Mouse (Mus musculus) forebrain, embryonic 11.5 days (tissue): ENCODE data around the gene Acp4. TPM values are rescaled to one million over a fixed set of nuclear protein-coding genes. Genes with fewer than 3 reads are reported as not detected.
"Not testable (repeated sequence)": the region's sequence is repeated elsewhere in the genome, so short reads cannot be mapped to it uniquely, and the experiment has no call there.

Source experiments
- ATAC-seq: fragments of 200-750 bp; cut with Nextera tagmentation; replicated peaks from 2 replicates; pipeline ENCODE4 v1.8.0; 2017; ENCODE audit warnings: moderate TSS enrichment; ENCODE audit not compliant: low FRiP score
- DNase-seq: peaks from one replicate; pipeline ENCODE4 v3.0.0-alpha.2; 2017; ENCODE audit warnings: low spot score
- H3K27ac ChIP-seq: fragments of 300-500 bp; sonication (generic); 2 replicates; pipeline ENCODE4 v1.5.1; 2014; ENCODE audit warnings: low read depth, low read length
- H3K27me3 ChIP-seq: fragments of 300-500 bp; sonication (generic); 2 replicates; pipeline ENCODE4 v1.6.1; 2014; ENCODE audit warnings: mild to moderate bottlenecking, low read length, mixed read lengths; ENCODE audit not compliant: control insufficient read depth, insufficient read depth
- H3K36me3 ChIP-seq: fragments of 300-500 bp; sonication (generic); 2 replicates; pipeline ENCODE4 v1.6.1; 2014; ENCODE audit warnings: mild to moderate bottlenecking, low read length, moderate library complexity, mixed read lengths; ENCODE audit not compliant: control insufficient read depth, insufficient read depth
- H3K4me1 ChIP-seq: fragments of 300-500 bp; sonication (generic); replicated peaks from 2 replicates; pipeline ENCODE4 v1.6.1; 2014; ENCODE audit warnings: low read length, mixed read lengths; ENCODE audit not compliant: control insufficient read depth, insufficient read depth
- H3K4me2 ChIP-seq: fragments of 300-500 bp; sonication (generic); 2 replicates; pipeline ENCODE4 v1.6.1; 2014; ENCODE audit warnings: low read depth, mild to moderate bottlenecking, low read length, moderate library complexity, mixed read lengths; ENCODE audit not compliant: severe bottlenecking
- H3K4me3 ChIP-seq: fragments of 300-500 bp; sonication (generic); 2 replicates; pipeline ENCODE4 v1.5.1; 2014; ENCODE audit warnings: low read depth, low read length
- H3K9ac ChIP-seq: fragments of 300-500 bp; sonication (generic); 2 replicates; pipeline ENCODE4 v1.6.1; 2014; ENCODE audit warnings: low read length
- H3K9me3 ChIP-seq: fragments of 300-500 bp; sonication (generic); 2 replicates; pipeline ENCODE4 v1.6.1; 2016; ENCODE audit warnings: low read length, mixed read lengths; ENCODE audit not compliant: control insufficient read depth
- WGBS: fragments of 180-500 bp; shearing (Covaris S2); extraction: QIAGEN DNeasy Blood & Tissue Kit; methylation state at CpG from one replicate; pipeline ENCODE4 v1.1.7; 2014; 5-methylcytosine and 5-hydroxymethylcytosine counted together
- polyA plus RNA-seq: library from polyadenylated mRNA; unstranded; fragments of >200 nt; fragmentation: Nextera tagmentation; extraction: Ambion mirVana; gene quantifications from 2 replicates; pipeline ENCODE4 v1.2.1, GENCODE M21; 2014

Gene Acp4
- polyA plus RNA-seq, 1 experiment from 2014 or later: not detected

- Histone ChIP-seq H3K27me3 (no peaks in the 10 kb centered on the region), H3K4me1 (no peaks in the 10 kb centered on the region; the same call in 1 of the 2 replicates), H3K36me3 (peaks cover 10% of the 10 kb centered on the region; the same call in 1 of the 2 replicates), H3K4me3 (no peak overlapping the region), H3K9ac (no peak overlapping the region), H3K9me3 (no peaks in the 10 kb centered on the region), H3K27ac (no peak overlapping the region), H3K4me2 (no peak overlapping the region)
- no peak for ATAC-seq
- WGBS: 64% methylated on average over 15 of the region's 15 CpGs
- no peak for DNase-seq
These were observed 4.1 kb downstream of the Acp4 start for GRCm38 (mm10) chr7:44253023-44253616.

DNA sequence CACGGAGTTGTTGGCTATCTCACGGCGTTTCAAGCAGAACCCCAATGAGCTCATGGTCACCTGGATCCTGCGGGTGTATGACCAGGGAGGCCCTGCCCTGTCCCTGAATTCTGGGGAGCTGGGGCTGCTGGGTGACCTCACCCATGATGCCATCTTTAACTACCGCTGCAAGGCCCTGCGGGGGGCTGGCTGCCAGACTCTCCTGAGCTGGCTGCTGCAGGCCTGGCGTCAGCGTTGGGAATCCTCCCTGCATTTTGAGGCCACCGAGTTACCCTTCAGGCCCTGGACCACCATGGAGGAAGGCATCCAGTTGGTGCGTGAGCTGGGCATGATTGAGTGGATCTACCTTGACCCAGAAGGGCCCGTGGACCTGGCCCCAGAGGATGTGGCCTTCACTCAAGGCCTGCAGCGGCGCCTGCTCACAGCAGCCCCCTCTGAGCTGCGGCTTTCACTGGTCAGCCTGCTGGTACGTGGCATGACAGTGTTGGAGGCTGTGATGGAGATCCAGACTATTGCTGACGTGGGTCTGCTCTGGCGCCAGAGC lies 6.4 kb downstream of the Acp4 start:
- not testable (repeated sequence) for DNase-seq, H3K27ac ChIP-seq, ATAC-seq, H3K9me3 ChIP-seq, H3K4me3 ChIP-seq, H3K9ac ChIP-seq, H3K4me2 ChIP-seq, H3K27me3 ChIP-seq, H3K4me1 ChIP-seq
- H3K36me3 ChIP-seq: peaks cover 10% of the 10 kb centered on the region; the same call in 1 of the 2 replicates
- 94% methylated on average over 17 of the region's 17 CpGs for WGBS

GRCm38 (mm10) chr7:44249248-44249647 lies 7.9 kb downstream of the Acp4 start:
- H3K36me3 ChIP-seq: peaks cover 10% of the 10 kb centered on the region; the same call in 1 of the 2 replicates
- H3K9ac ChIP-seq: no peak overlapping the region
- WGBS: 96% methylated on average over 4 of the region's 4 CpGs
- ATAC-seq: no peak
- no peaks in the 10 kb centered on the region for H3K9me3 ChIP-seq
- no peak overlapping the region for H3K4me2 ChIP-seq
- no peak overlapping the region for H3K27ac ChIP-seq
- no peaks in the 10 kb centered on the region for H3K27me3 ChIP-seq
- H3K4me3 ChIP-seq: no peak overlapping the region
- H3K4me1 ChIP-seq: peaks cover 4% of the 10 kb centered on the region; the same call in 1 of the 2 replicates
- DNase-seq: no peak

DNA sequence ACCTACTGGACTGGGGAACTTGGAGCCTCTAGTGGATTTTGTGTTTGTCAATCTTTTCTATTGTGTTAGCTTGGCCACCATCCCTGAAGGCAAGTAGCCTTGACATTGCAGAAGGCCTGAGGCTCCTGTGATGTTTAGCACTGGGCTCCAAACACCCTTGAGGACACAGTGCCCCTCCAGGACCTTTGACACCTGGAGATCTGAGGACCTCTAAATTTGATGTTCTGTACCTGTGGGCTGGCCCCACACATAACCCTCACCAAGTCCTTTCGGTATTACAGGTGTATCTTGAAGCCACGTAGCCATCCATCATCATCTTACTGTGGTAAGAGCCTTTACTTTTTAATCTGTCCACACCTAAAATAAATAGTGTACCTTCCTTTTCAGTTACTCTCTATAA lies 9.2 kb downstream of the Acp4 start:
- H3K4me2 ChIP-seq: peak overlapping the region; percentile 68
- peak overlapping the region; percentile 93; the same call in 1 of the 2 replicates for H3K9ac ChIP-seq
- H3K4me3 ChIP-seq: peak overlapping the region; percentile 94
- H3K27ac ChIP-seq: no peak overlapping the region
- WGBS: 92% methylated on average over 2 of the region's 2 CpGs
- ATAC-seq (no peak), DNase-seq (no peak)
- peaks cover 10% of the 10 kb centered on the region; the same call in 1 of the 2 replicates for H3K36me3 ChIP-seq
- no peaks in the 10 kb centered on the region for H3K27me3 ChIP-seq
- peaks cover 4% of the 10 kb centered on the region; the same call in 1 of the 2 replicates for H3K4me1 ChIP-seq
- H3K9me3 ChIP-seq: no peaks in the 10 kb centered on the region

- peak overlapping the region; percentile 68 for H3K4me2 ChIP-seq
- H3K9ac ChIP-seq: peak overlapping the region; percentile 93
- peaks cover 4% of the 10 kb centered on the region; the same call in 1 of the 2 replicates for H3K4me1 ChIP-seq
- DNase-seq (no peak), ATAC-seq (peak; percentile 24)
- no peaks in the 10 kb centered on the region for H3K27me3 ChIP-seq
- no peaks in the 10 kb centered on the region for H3K9me3 ChIP-seq
- WGBS: under 1% methylated on average over 23 of the region's 23 CpGs
- peaks cover 3% of the 10 kb centered on the region; the same call in 1 of the 2 replicates for H3K36me3 ChIP-seq
- H3K27ac ChIP-seq: peak overlapping the region; percentile 80
- H3K4me3 ChIP-seq: peak overlapping the region; percentile 94
These were observed 10.2 kb downstream of the Acp4 start for GRCm38 (mm10) chr7:44246984-44247470.

DNA sequence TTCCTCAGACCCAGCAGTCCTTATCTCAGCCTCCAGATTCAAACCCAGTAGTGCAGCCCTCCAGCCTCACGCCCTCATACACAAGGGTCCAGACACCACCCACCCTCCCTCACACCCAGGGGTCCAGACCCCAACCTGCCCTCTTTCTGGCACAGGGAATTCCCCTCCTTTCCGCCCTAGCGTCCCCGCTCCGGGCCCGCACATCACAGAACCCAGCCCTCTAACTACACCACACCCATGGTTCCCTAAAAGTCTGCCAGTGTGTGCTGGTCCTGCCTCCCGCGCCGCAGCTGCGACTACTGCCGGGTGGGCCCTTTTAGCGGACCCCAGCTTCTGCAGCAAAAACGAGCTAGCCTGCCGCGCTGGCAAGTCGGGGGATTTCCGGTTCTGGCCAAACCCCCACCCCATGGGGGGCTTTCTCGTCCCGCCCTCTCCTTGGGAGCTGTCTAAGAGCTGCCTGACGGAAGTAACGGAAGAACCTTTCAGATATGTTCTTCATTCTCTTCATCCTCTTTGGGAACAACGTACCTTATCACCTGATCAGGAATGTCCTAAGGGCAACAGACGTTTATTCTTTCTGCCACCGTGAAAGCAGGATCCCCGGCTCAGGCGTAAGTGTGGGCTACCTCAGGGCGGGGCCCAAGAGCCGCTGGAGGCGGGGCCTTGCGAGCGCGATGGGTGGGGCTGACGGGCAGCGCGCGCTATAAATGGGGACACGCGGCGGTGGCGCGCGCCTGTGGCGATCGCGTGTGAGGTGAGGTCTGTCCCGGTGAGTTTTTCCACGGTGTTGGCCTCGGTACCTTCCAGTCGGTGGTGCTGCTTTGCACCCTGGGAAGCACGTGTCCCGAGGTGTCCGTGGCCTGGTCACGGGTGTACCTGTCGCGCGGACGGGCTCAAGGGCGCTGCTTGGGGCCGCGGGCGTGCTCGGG lies 10.9 kb downstream of the Acp4 start, which contains the start of the genes 1700028J19Rik and 2410002F23Rik:
Gene 1700028J19Rik, minus strand, starts transcription at position 641 of the 929 bp plus-strand sequence.
Gene 2410002F23Rik, plus strand, starts transcription at position 668 of the 929 bp plus-strand sequence.
- Histone ChIP-seq H3K36me3 (peaks cover 3% of the 10 kb centered on the region; the same call in 1 of the 2 replicates), H3K9me3 (no peaks in the 10 kb centered on the region), H3K9ac (peak within 1 kb of the TSS; percentile 93), H3K4me1 (peaks cover 4% of the 10 kb centered on the region; the same call in 1 of the 2 replicates), H3K4me2 (peak within 1 kb of the TSS; percentile 68), H3K4me3 (peak within 1 kb of the TSS; percentile 94), H3K27me3 (no peaks in the 10 kb centered on the region), H3K27ac (peak within 1 kb of the TSS; percentile 80)
- DNase-seq (peak; percentile 96), ATAC-seq (peak; percentile 84)
- WGBS: under 1% methylated on average over 62 of the region's 62 CpGs

DNA sequence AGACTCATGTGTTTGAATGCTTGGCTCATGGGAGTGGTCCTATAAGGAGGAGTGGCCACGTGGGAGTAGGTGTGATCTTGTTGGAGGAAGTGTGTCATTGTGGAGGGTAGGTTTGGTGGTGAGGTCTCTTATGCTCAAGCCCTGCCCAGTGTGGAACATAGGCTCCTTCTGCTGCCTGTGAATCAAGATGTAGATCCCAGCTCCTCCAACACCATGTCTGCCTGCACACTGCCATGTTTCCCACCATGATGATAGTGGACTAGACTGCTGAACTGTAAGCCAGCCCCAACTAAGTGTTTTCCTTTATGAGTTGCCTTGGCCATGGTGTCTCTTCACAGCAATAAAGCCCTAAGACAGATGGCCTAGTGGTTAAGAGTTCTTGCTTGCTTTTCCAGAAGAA lies 13.1 kb downstream of the Acp4 start:
- H3K9ac ChIP-seq: no peak overlapping the region
- H3K27ac ChIP-seq: no peak overlapping the region
- H3K36me3 ChIP-seq: no peaks in the 10 kb centered on the region
- no peaks in the 10 kb centered on the region for H3K27me3 ChIP-seq
- no peak overlapping the region for H3K4me3 ChIP-seq
- DNase-seq (no peak), ATAC-seq (no peak)
- H3K4me2 ChIP-seq: no peak overlapping the region
- no peaks in the 10 kb centered on the region for H3K9me3 ChIP-seq
- 53% methylated on average over 1 of the region's 1 CpGs for WGBS
- H3K4me1 ChIP-seq: peaks cover 4% of the 10 kb centered on the region; the same call in 1 of the 2 replicates

DNA sequence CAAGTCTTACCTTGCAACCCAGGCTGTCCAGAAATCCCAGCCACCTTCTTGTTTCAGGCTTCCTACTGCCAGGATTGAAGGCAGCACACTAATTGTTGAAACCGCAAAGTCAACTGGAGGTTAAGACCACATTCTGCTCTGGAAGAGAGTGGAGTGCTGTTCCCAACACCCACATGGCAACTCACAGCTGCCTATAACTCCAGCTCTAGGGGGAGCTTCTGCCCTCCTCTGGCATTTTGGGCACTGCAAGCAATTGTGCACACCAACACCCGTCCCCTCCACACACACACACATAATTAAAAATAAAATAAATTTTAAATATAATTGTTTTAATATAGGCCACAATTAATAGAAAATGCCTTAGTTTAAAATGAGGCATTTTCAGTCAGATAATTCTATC lies 16.0 kb downstream of the Acp4 start:
- no peaks in the 10 kb centered on the region for H3K4me1 ChIP-seq
- no peaks in the 10 kb centered on the region for H3K9me3 ChIP-seq
- ATAC-seq: no peak
- no peaks in the 10 kb centered on the region for H3K36me3 ChIP-seq
- no peak overlapping the region for H3K4me3 ChIP-seq
- DNase-seq: no peak
- no peak overlapping the region for H3K4me2 ChIP-seq
- WGBS: 68% methylated on average over 2 of the region's 2 CpGs
- H3K27ac ChIP-seq: no peak overlapping the region
- H3K27me3 ChIP-seq: no peaks in the 10 kb centered on the region
- no peak overlapping the region for H3K9ac ChIP-seq
